Mouse (Mus musculus) midbrain, embryonic 16.5 days (tissue): ENCODE data around the gene Tcf7. TPM values are rescaled to one million over a fixed set of nuclear protein-coding genes. Genes with fewer than 3 reads are reported as not detected.

Source experiments
- ATAC-seq: fragments of 200-750 bp; cut with Nextera tagmentation; 2 replicates; pipeline ENCODE4 v1.8.0; 2017; ENCODE audit warnings: moderate TSS enrichment
- H3K27ac ChIP-seq: fragments of 300-500 bp; sonication (generic); 2 replicates; pipeline ENCODE4 v1.5.1; 2014; ENCODE audit warnings: mild to moderate bottlenecking, low read length, mixed read lengths
- H3K27me3 ChIP-seq: fragments of 300-500 bp; sonication (generic); 2 replicates; pipeline ENCODE4 v1.6.1; 2014; ENCODE audit warnings: low read depth, low read length, mixed read lengths; ENCODE audit not compliant: control insufficient read depth, insufficient read depth
- H3K36me3 ChIP-seq: fragments of 300-500 bp; sonication (generic); 2 replicates; pipeline ENCODE4 v1.6.1; 2014; ENCODE audit warnings: mild to moderate bottlenecking, low read length, moderate library complexity, mixed read lengths; ENCODE audit not compliant: control insufficient read depth, insufficient read depth
- H3K4me1 ChIP-seq: fragments of 300-500 bp; sonication (generic); 2 replicates; pipeline ENCODE4 v1.6.1; 2014; ENCODE audit warnings: mild to moderate bottlenecking, low read length, mixed read lengths; ENCODE audit not compliant: control insufficient read depth, insufficient read depth
- H3K4me2 ChIP-seq: fragments of 300-500 bp; sonication (generic); 2 replicates; pipeline ENCODE4 v1.6.1; 2014; ENCODE audit warnings: mild to moderate bottlenecking, low read length, mixed read lengths
- H3K4me3 ChIP-seq: fragments of 300-500 bp; sonication (generic); 2 replicates; pipeline ENCODE4 v1.5.1; 2014; ENCODE audit warnings: low read depth, mild to moderate bottlenecking, low read length, moderate library complexity, mixed read lengths
- H3K9ac ChIP-seq: fragments of 300-500 bp; sonication (generic); 2 replicates; pipeline ENCODE4 v1.6.1; 2014; ENCODE audit warnings: low read depth, low read length, mixed read lengths
- H3K9me3 ChIP-seq: fragments of 300-500 bp; sonication (generic); replicated peaks from 2 replicates; pipeline ENCODE4 v1.6.1; 2014; ENCODE audit warnings: mild to moderate bottlenecking, low read length, mixed read lengths; ENCODE audit not compliant: control insufficient read depth, poor library complexity, severe bottlenecking
- WGBS: fragments of 180-500 bp; shearing (Covaris S2); extraction: QIAGEN DNeasy Blood & Tissue Kit; methylation state at CpG from one replicate; pipeline ENCODE4 v1.1.7; 2014; 5-methylcytosine and 5-hydroxymethylcytosine counted together
- polyA plus RNA-seq: library from polyadenylated mRNA; unstranded; fragments of >200 nt; fragmentation: Nextera tagmentation; extraction: Ambion mirVana; gene quantifications from 2 replicates; pipeline ENCODE4 v1.2.1, GENCODE M21; 2015

Gene Tcf7
- polyA plus RNA-seq, 1 experiment from 2014 or later, result 2.3 TPM

DNA sequence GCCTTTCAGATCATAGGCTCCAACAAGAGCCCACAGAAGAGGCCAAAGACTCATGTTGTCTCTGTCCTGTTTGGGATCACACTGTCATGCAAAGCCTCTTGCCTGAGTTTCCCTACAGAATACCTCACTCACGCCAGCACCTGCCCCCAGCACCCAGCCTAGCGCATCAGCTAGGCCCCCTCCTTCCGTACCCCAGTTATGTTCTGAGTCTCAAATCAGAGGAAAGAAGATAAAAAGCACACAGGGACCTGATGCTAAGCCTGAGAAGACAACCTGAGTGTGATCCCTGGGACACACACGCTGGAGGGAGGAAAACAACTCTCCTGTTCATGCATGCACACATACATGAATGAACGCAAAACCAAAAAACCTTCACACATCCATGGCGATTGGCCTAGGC lies 3.8 kb downstream of the Tcf7 start:
- WGBS, result 92% methylated on average over 6 of the region's 6 CpGs
- Histone ChIP-seq H3K4me1 (peaks cover 13% of the 10 kb centered on the region), H3K4me3 (no peak overlapping the region), H3K4me2 (no peak overlapping the region), H3K36me3 (no peaks in the 10 kb centered on the region), H3K27ac (no peak overlapping the region), H3K9me3 (no peaks in the 10 kb centered on the region), H3K9ac (no peak overlapping the region), H3K27me3 (peaks cover 6% of the 10 kb centered on the region)
- no peak for ATAC-seq

GRCm38 (mm10) chr11:52278164-52278563 lies 4.7 kb downstream of the Tcf7 start:
- Histone ChIP-seq H3K9ac (no peak overlapping the region), H3K4me3 (no peak overlapping the region), H3K9me3 (no peaks in the 10 kb centered on the region), H3K4me2 (no peak overlapping the region), H3K27me3 (peaks cover 4% of the 10 kb centered on the region), H3K27ac (no peak overlapping the region), H3K4me1 (peaks cover 5% of the 10 kb centered on the region), H3K36me3 (no peaks in the 10 kb centered on the region)
- 94% methylated on average over 3 of the region's 3 CpGs for WGBS
- ATAC-seq, result no peak

DNA sequence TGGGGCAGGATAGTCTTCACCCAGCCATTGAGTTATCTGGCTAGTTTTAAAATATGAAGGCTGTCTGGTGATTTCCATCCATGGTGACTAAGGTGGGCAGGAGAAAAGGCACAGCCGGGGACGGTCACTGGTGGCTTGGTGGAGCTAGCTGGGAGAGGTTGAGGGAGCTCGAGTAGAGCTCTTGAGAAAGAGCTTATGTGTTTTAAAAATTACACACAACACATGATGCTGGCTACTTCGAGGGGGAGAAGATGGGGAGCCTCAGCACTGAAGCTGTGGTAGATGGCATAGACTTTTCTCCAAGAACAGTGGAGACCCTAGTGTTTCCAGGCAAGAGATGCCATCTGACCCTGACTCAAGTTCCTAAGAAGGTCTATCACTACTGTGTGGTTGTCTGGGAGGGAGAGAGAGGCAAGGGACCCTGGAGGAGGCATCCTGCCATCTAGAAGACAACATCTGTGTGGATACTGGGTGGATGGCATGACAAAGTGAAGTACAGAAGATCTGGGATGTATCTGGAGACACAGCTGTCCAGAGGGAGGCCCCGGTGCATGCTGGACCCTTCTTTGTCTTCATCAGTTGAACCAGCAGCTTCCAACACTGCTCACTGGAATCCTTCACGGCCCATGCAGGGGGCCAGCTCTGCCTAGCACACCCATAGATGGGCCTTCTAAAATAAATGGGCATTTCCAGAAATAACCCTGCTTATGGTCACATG lies 5.2 kb downstream of the Tcf7 start:
- H3K4me1 ChIP-seq, result peaks cover 1% of the 10 kb centered on the region; the same call in 1 of the 2 replicates
- H3K36me3 ChIP-seq, result no peaks in the 10 kb centered on the region
- no peak for ATAC-seq
- no peak overlapping the region for H3K27ac ChIP-seq
- no peaks in the 10 kb centered on the region for H3K9me3 ChIP-seq
- 94% methylated on average over 6 of the region's 6 CpGs for WGBS
- no peak overlapping the region for H3K4me3 ChIP-seq
- H3K27me3 ChIP-seq, result peaks cover 4% of the 10 kb centered on the region
- H3K4me2 ChIP-seq, result no peak overlapping the region
- H3K9ac ChIP-seq, result no peak overlapping the region

DNA sequence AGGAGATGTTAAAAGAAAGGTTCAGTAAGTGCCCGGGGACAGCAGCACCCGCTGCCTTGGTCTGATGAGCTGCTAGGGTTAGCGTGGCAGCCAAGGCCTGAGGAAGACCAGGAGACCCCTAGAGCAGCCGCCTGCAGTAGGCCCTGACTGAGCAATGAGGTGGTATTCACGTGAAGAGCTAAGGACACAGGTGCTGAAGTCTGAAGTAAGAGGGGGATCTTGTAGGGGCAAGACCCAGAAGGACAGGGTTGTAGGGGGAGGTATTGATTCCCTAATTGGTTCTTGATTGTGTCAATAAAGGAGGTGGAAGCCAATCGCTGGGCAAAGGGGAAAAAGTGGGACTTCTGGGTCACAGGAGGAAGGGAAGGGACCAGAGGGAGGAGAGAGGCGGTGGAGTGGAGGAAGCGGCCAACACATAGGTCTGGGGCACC lies 5.8 kb downstream of the Tcf7 start:
- Histone ChIP-seq H3K9ac (no peak overlapping the region), H3K27ac (no peak overlapping the region), H3K36me3 (no peaks in the 10 kb centered on the region), H3K27me3 (peaks cover 4% of the 10 kb centered on the region; the same call in 1 of the 2 replicates), H3K4me1 (no peaks in the 10 kb centered on the region), H3K4me2 (no peak overlapping the region), H3K4me3 (no peak overlapping the region), H3K9me3 (no peaks in the 10 kb centered on the region)
- WGBS, result 90% methylated on average over 8 of the region's 8 CpGs
- no peak for ATAC-seq

- Histone ChIP-seq H3K4me3 (no peak overlapping the region), H3K27me3 (no peaks in the 10 kb centered on the region), H3K4me2 (no peak overlapping the region), H3K27ac (no peak overlapping the region), H3K36me3 (no peaks in the 10 kb centered on the region), H3K4me1 (no peaks in the 10 kb centered on the region), H3K9me3 (no peaks in the 10 kb centered on the region), H3K9ac (no peak overlapping the region)
- ATAC-seq, result no peak
- 81% methylated on average over 9 of the region's 9 CpGs for WGBS
Measured at GRCm38 (mm10) chr11:52275774-52276555, 6.8 kb downstream of the Tcf7 start.

- no peaks in the 10 kb centered on the region for H3K4me1 ChIP-seq
- no peaks in the 10 kb centered on the region for H3K9me3 ChIP-seq
- no peak overlapping the region for H3K27ac ChIP-seq
- H3K4me3 ChIP-seq, result no peak overlapping the region
- no peaks in the 10 kb centered on the region for H3K27me3 ChIP-seq
- WGBS, result 85% methylated on average over 8 of the region's 8 CpGs
- no peaks in the 10 kb centered on the region for H3K36me3 ChIP-seq
- H3K9ac ChIP-seq, result no peak overlapping the region
- ATAC-seq, result no peak
- no peak overlapping the region for H3K4me2 ChIP-seq
Measured at GRCm38 (mm10) chr11:52275366-52275765, 7.4 kb downstream of the Tcf7 start.

GRCm38 (mm10) chr11:52274456-52275112 lies 8.2 kb downstream of the Tcf7 start:
- H3K27ac ChIP-seq, result no peak overlapping the region
- no peak for ATAC-seq
- H3K36me3 ChIP-seq, result no peaks in the 10 kb centered on the region
- no peak overlapping the region for H3K4me2 ChIP-seq
- no peaks in the 10 kb centered on the region for H3K27me3 ChIP-seq
- H3K4me1 ChIP-seq, result no peaks in the 10 kb centered on the region
- WGBS, result 86% methylated on average over 20 of the region's 20 CpGs
- H3K9me3 ChIP-seq, result no peaks in the 10 kb centered on the region
- no peak overlapping the region for H3K9ac ChIP-seq
- no peak overlapping the region for H3K4me3 ChIP-seq

DNA sequence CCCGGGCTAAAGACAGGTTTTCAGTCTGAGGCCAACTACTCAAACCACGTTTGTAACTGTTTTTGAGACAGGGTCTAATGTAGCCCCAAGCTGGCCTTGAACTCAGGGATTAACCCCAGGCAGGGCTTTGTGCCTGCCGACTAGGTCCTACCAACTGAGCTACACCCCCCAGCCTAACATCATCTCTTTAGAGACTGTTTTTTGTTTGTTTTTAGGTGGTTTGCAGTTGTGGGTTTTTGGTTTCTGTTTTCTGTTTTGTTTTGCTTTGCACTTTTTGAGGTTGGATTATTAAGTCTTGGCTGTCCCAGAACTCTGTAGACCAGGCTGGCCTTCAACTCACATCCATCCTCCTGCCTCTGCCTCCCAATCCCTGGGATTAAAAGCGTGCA lies 8.9 kb downstream of the Tcf7 start:
- Histone ChIP-seq H3K4me3 (no peak overlapping the region), H3K27me3 (no peaks in the 10 kb centered on the region), H3K4me2 (no peak overlapping the region), H3K9me3 (no peaks in the 10 kb centered on the region), H3K4me1 (no peaks in the 10 kb centered on the region), H3K36me3 (no peaks in the 10 kb centered on the region), H3K27ac (no peak overlapping the region), H3K9ac (no peak overlapping the region)
- ATAC-seq, result no peak
- WGBS, result 79% methylated on average over 4 of the region's 4 CpGs
